Mouse (Mus musculus) MEL (cell line): ENCODE data around the gene Utf1. TPM values are rescaled to one million over a fixed set of nuclear protein-coding genes. Genes with fewer than 3 reads are reported as not detected.

Experiments
- DNase-seq: peaks from one replicate; pipeline ENCODE4 v3.0.0; 2011; ENCODE audit warnings: low read depth, low spot score
- H3K27ac ChIP-seq: 2 replicates; pipeline ENCODE4 v1.5.1; 2012; ENCODE audit warnings: low read depth, mild to moderate bottlenecking, control low read depth, low read length, moderate library complexity; ENCODE audit not compliant: control insufficient read depth
- H3K27me3 ChIP-seq, 2 experiments: fragments of 150-350 bp in 1 of 2; sonication (generic) in 1 of 2; 2 replicates each; pipeline ENCODE4 v1.6.1; 2012; ENCODE audit warnings: low read length in 2 of 2, mild to moderate bottlenecking in 2 of 2, improper control_type of control experiment in 1 of 2, moderate library complexity in 1 of 2; ENCODE audit not compliant: insufficient read depth in 2 of 2, control insufficient read depth in 1 of 2
- H3K36me3 ChIP-seq, 2 experiments: 2 replicates each; pipeline ENCODE4 v1.6.1; 2012 to 2014; ENCODE audit warnings: low read length in 2 of 2, improper control_type of control experiment in 1 of 2, inconsistent platforms in 1 of 2, mild to moderate bottlenecking in 1 of 2; ENCODE audit not compliant: insufficient read depth in 2 of 2, control insufficient read depth in 1 of 2
- H3K4me1 ChIP-seq, 2 experiments: fragments of 150-350 bp in 1 of 2; sonication (generic) in 1 of 2; 2 replicates each; pipeline ENCODE4 v1.6.1; 2012; ENCODE audit warnings: low read length in 2 of 2, improper control_type of control experiment in 1 of 2, mild to moderate bottlenecking in 1 of 2; ENCODE audit not compliant: insufficient read depth in 2 of 2, control insufficient read depth in 1 of 2
- H3K4me3 ChIP-seq, 2 experiments: fragments of 150-350 bp in 1 of 2; sonication (generic) in 1 of 2; 2 replicates each; pipeline ENCODE4 v1.5.1; 2012; ENCODE audit warnings: low read depth in 2 of 2, low read length in 2 of 2, mild to moderate bottlenecking in 2 of 2, moderate library complexity in 2 of 2, control low read depth in 1 of 2, improper control_type of control experiment in 1 of 2; ENCODE audit not compliant: control insufficient read depth in 1 of 2, insufficient read depth in 1 of 2
- H3K79me2 ChIP-seq: 2 replicates; pipeline ENCODE4 v1.6.1; 2012; ENCODE audit warnings: mild to moderate bottlenecking, low read length, moderate library complexity; ENCODE audit not compliant: control insufficient read depth, poor library complexity, insufficient read depth
- H3K9ac ChIP-seq: 2 replicates; pipeline ENCODE4 v1.6.1; 2012; ENCODE audit warnings: low read depth, mild to moderate bottlenecking, control low read depth, low read length, moderate library complexity; ENCODE audit not compliant: control insufficient read depth, poor library complexity, severe bottlenecking
- H3K9me3 ChIP-seq: fragments of 150-350 bp; sonication (generic); replicated peaks from 2 replicates; pipeline ENCODE4 v1.6.1; 2012; ENCODE audit warnings: mild to moderate bottlenecking, low read length, improper control_type of control experiment, moderate library complexity; ENCODE audit not compliant: insufficient read depth
- BHLHE40 ChIP-seq: IDR thresholded peaks from 2 replicates; pipeline ENCODE4 v1.6.1; 2012; ENCODE audit warnings: low read depth, mild to moderate bottlenecking, inconsistent platforms, low read length, improper control_type of control experiment, borderline replicate concordance
- CHD1 ChIP-seq: IDR thresholded peaks from 2 replicates; pipeline ENCODE4 v1.6.1; 2012; ENCODE audit warnings: low read depth, mild to moderate bottlenecking, inconsistent platforms, low read length, improper control_type of control experiment
- CTCF ChIP-seq, 3 experiments: IDR thresholded peaks in 2 of 3; conservative IDR thresholded peaks in 1 of 3; 2 replicates each; pipeline ENCODE4 v1.5.1; 2011 to 2012; ENCODE audit warnings: low read length in 3 of 3, low read depth in 2 of 3, mild to moderate bottlenecking in 2 of 3, improper control_type of control experiment in 1 of 3, inconsistent platforms in 1 of 3, mixed read lengths in 1 of 3, moderate library complexity in 1 of 3; ENCODE audit not compliant: control insufficient read depth in 1 of 3, insufficient read depth in 1 of 3, poor library complexity in 1 of 3, severe bottlenecking in 1 of 3
- ELF1 ChIP-seq: IDR thresholded peaks from 2 replicates; pipeline ENCODE4 v1.6.1; 2014; ENCODE audit warnings: low read depth, mild to moderate bottlenecking, inconsistent platforms, low read length, improper control_type of control experiment, moderate library complexity
- EP300 ChIP-seq, 2 experiments: IDR thresholded peaks; 2 replicates each; pipeline ENCODE4 v1.6.1; 2011; ENCODE audit warnings: improper control_type of control experiment in 2 of 2, low read length in 2 of 2, low read depth in 1 of 2, mild to moderate bottlenecking in 1 of 2
- ETS1 ChIP-seq: IDR thresholded peaks from 2 replicates; pipeline ENCODE4 v1.6.1; 2012; ENCODE audit warnings: low read depth, mild to moderate bottlenecking, inconsistent platforms, low read length, improper control_type of control experiment, moderate library complexity
- GABPA ChIP-seq: IDR thresholded peaks from 2 replicates; pipeline ENCODE4 v1.6.1; 2012; ENCODE audit warnings: low read depth, mild to moderate bottlenecking, inconsistent platforms, low read length, improper control_type of control experiment, moderate library complexity
- GATA1 ChIP-seq: IDR thresholded peaks from 2 replicates; pipeline ENCODE4 v1.6.1; 2011; ENCODE audit warnings: low read depth, low read length, improper control_type of control experiment
- HCFC1 ChIP-seq: IDR thresholded peaks from 2 replicates; pipeline ENCODE4 v1.6.1; 2012; ENCODE audit warnings: low read depth, mild to moderate bottlenecking, inconsistent platforms, low read length, improper control_type of control experiment, moderate library complexity
- JUND ChIP-seq: IDR thresholded peaks from 2 replicates; pipeline ENCODE4 v1.6.1; 2011; ENCODE audit warnings: low read depth, mild to moderate bottlenecking, improper control_type of control experiment, low read length
- KAT2A ChIP-seq: conservative IDR thresholded peaks from 2 replicates; pipeline ENCODE4 v1.6.1; 2012; ENCODE audit warnings: low read depth, low read length, improper control_type of control experiment, inconsistent platforms
- MAX ChIP-seq: IDR thresholded peaks from 2 replicates; pipeline ENCODE4 v1.6.1; 2011; ENCODE audit warnings: low read length, improper control_type of control experiment
- MXI1 ChIP-seq: IDR thresholded peaks from 2 replicates; pipeline ENCODE4 v1.6.1; 2011; ENCODE audit warnings: mild to moderate bottlenecking, low read depth, low read length, improper control_type of control experiment
- MYB ChIP-seq: IDR thresholded peaks from 2 replicates; pipeline ENCODE4 v1.6.1; 2011; ENCODE audit warnings: mild to moderate bottlenecking, low read depth, low read length, improper control_type of control experiment
- MYC ChIP-seq: IDR thresholded peaks from 2 replicates; pipeline ENCODE4 v1.6.1; 2011; ENCODE audit warnings: low read depth, mild to moderate bottlenecking, low read length, improper control_type of control experiment, moderate library complexity
- POLR2AphosphoS5 ChIP-seq: IDR thresholded peaks from 2 replicates; pipeline ENCODE4 v1.6.1; 2012; ENCODE audit warnings: low read depth, borderline replicate concordance, mild to moderate bottlenecking, inconsistent platforms, low read length, moderate library complexity, mixed read lengths
- SIN3A ChIP-seq: IDR thresholded peaks from 2 replicates; pipeline ENCODE4 v1.6.1; 2012; ENCODE audit warnings: low read length, improper control_type of control experiment, inconsistent platforms
- TAL1 ChIP-seq: IDR thresholded peaks from 2 replicates; pipeline ENCODE4 v1.6.1; 2012; ENCODE audit warnings: mild to moderate bottlenecking, inconsistent platforms, low read length, moderate library complexity, mixed read lengths
- TBP ChIP-seq: IDR thresholded peaks from 2 replicates; pipeline ENCODE4 v1.8.0; 2011; ENCODE audit warnings: low read depth, low read length, improper control_type of control experiment
- UBTF ChIP-seq: IDR thresholded peaks from 2 replicates; pipeline ENCODE4 v1.6.1; 2012; ENCODE audit warnings: low read depth, mild to moderate bottlenecking, inconsistent platforms, low read length, improper control_type of control experiment, moderate library complexity, borderline replicate concordance; ENCODE audit not compliant: insufficient read depth
- ZC3H11A ChIP-seq: IDR thresholded peaks from 2 replicates; pipeline ENCODE4 v1.6.1; 2012; ENCODE audit warnings: low read depth, mild to moderate bottlenecking, inconsistent platforms, low read length, improper control_type of control experiment
- ZMIZ1 ChIP-seq: IDR thresholded peaks from 2 replicates; pipeline ENCODE4 v1.6.1; 2012; ENCODE audit warnings: low read depth, mild to moderate bottlenecking, inconsistent platforms, low read length, improper control_type of control experiment, moderate library complexity
- ZNF384 ChIP-seq: IDR thresholded peaks from 2 replicates; pipeline ENCODE4 v1.6.1; 2012; ENCODE audit warnings: low read depth, mild to moderate bottlenecking, inconsistent platforms, low read length, improper control_type of control experiment
- polyA plus RNA-seq, 2 experiments: library from polyadenylated mRNA; stranded (reverse) in 1 of 2; unstranded in 1 of 2; fragments of >175 nt in 1 of 2; fragments of >200 nt in 1 of 2; gene quantifications; 2 replicates each; pipeline versions ENCODE4 v1.2.1 to v1.2.4; 2012; ENCODE audit warnings: low replicate concordance in 2 of 2, low read depth in 1 of 2; ENCODE audit not compliant: insufficient read length in 2 of 2, insufficient read depth in 1 of 2, missing spikeins in 1 of 2
- total RNA-seq: library from RNA; depleted of rRNA; stranded (reverse); fragments of 300-350 nt; gene quantifications from 2 replicates; pipeline ENCODE4 v1.2.3, GENCODE M21; 2012; rRNA removed

Utf1 gene
- total RNA-seq (not detected in 2 replicates), polyA plus RNA-seq (not detected)

- H3K9ac ChIP-seq: no peak within 1 kb of the TSS
- DNase-seq: no peak
- TF ChIP-seq KAT2A (no peak), HCFC1 (no peak), UBTF (no peak), BHLHE40 (no peak), EP300 (IDR thresholded peaks at IDR 0.05; ENCODE audit: low read depth in 1 of 2, low read length in 2 of 2) (no peak), MAX (no peak), GABPA (no peak)
- no peaks in the 10 kb centered on the region for H3K79me2 ChIP-seq
- no peak within 1 kb of the TSS for H3K4me3 ChIP-seq
- H3K27ac ChIP-seq: no peak within 1 kb of the TSS
- H3K27me3 ChIP-seq: no peaks in the 10 kb centered on the region
- H3K4me1 ChIP-seq: no peaks in the 10 kb centered on the region
- no peaks in the 10 kb centered on the region for H3K9me3 ChIP-seq
- H3K36me3 ChIP-seq: no peaks in the 10 kb centered on the region
Measured at GRCm38 (mm10) chr7:139943674-139944281, at the start of gene Utf1. TSS of gene Utf1 (plus strand) at chr7:139943789.

- H3K4me1 ChIP-seq: no peaks in the 10 kb centered on the region
- DNase-seq: no peak
- no peak within 1 kb of the TSS for H3K4me3 ChIP-seq
- no peaks in the 10 kb centered on the region for H3K79me2 ChIP-seq
- no peak within 1 kb of the TSS for H3K9ac ChIP-seq
- no peaks in the 10 kb centered on the region for H3K27me3 ChIP-seq
- no peak within 1 kb of the TSS for H3K27ac ChIP-seq
- H3K36me3 ChIP-seq: no peaks in the 10 kb centered on the region
- no peaks in the 10 kb centered on the region for H3K9me3 ChIP-seq
- TF ChIP-seq GATA1: no peak
- no peak for TF ChIP-seq HCFC1
- no peak for TF ChIP-seq SIN3A
- TF ChIP-seq MYB: no peak
- TF ChIP-seq UBTF: no peak
- no peak for TF ChIP-seq CTCF (IDR thresholded peaks at IDR 0.05 in 2 of 3, conservative IDR thresholded peaks at IDR 0.05 in 1 of 3; ENCODE audit: control insufficient read depth in 1 of 3, insufficient read depth in 1 of 3, low read depth in 2 of 3, low read length in 3 of 3, poor library complexity in 1 of 3, severe bottlenecking in 1 of 3)
Measured at GRCm38 (mm10) chr7:139894655-139895557, 48.7 kb upstream of the Utf1 start, which contains the start of gene Kndc1. TSS of gene Kndc1 (plus strand) at chr7:139894696.

- Histone ChIP-seq H3K4me1 (no peaks in the 10 kb centered on the region), H3K9ac (no peak overlapping the region), H3K27ac (no peak overlapping the region), H3K4me3 (no peak overlapping the region), H3K27me3 (no peaks in the 10 kb centered on the region), H3K9me3 (no peaks in the 10 kb centered on the region), H3K79me2 (no peaks in the 10 kb centered on the region), H3K36me3 (no peaks in the 10 kb centered on the region)
- DNase-seq: no peak
- no peak for TF ChIP-seq UBTF
- no peak for TF ChIP-seq ZNF384
- no peak for TF ChIP-seq MXI1
- no peak for TF ChIP-seq TBP
- TF ChIP-seq MYC: no peak
- TF ChIP-seq BHLHE40: no peak
- no peak for TF ChIP-seq ETS1
- TF ChIP-seq EP300 (IDR thresholded peaks at IDR 0.05; ENCODE audit: low read depth in 1 of 2, low read length in 2 of 2): no peak
- TF ChIP-seq POLR2AphosphoS5: no peak
- TF ChIP-seq TAL1: no peak
- no peak for TF ChIP-seq ELF1
- TF ChIP-seq CHD1: no peak
- TF ChIP-seq ZMIZ1: no peak
- no peak for TF ChIP-seq ZC3H11A
- TF ChIP-seq JUND: no peak
Measured at GRCm38 (mm10) chr7:139896271-139896670, 47.3 kb upstream of the Utf1 start.
